Mouse (Mus musculus) embryo, embryonic 10.5 days (tissue): ENCODE results near the gene Retreg1.

Experiments
- DNase-seq: peaks from one replicate; pipeline ENCODE4 v3.0.0-alpha.2; 2015; ENCODE audit warnings: low spot score

Gene Retreg1

DNA sequence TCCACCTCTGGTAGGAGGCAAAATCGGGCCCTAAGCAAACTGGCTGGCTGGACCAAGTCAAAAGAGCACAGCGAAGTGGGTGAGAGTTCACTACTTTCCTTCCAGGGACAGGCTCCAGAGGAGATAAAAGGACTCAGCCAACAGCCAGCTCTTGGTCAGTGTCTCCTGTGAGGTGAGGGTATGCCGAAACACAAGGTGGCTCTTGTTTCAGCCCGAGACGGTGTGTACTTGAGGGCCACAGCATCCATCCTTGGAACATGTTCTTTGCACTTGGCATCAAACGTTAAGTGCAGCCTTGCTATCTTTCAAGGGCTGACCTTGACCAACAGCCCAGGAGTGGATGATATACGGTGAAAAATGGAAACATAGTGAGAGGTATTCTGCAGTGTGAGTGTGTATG, 75.7 kb downstream of the Retreg1 start:
- no peak for DNase-seq

DNA sequence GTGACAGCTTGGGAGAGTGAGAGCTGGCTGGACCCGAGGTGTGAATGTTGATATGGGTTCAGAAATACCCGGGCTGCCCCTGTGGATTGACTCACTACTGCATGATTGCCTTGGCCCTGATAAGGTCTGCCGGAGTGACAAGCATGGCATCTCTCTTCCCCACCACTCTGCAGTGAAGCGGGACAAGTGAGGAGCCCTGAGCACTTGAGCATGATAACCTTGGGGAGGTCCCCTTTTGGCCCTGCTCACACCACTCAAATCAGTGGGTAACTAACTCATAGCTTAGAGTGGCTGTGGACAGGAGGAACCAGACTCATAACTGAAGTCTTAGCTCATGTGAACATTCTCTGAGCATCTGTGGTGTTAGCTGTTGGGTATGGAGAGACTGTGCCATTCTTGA, 77.0 kb downstream of the Retreg1 start:
- no peak for DNase-seq

GRCm38 (mm10) chr15:25920886-25921285, 77.9 kb downstream of the Retreg1 start:
- DNase-seq = no peak

GRCm38 (mm10) chr15:25922007-25922406, 79.0 kb downstream of the Retreg1 start:
- DNase-seq = no peak

DNA sequence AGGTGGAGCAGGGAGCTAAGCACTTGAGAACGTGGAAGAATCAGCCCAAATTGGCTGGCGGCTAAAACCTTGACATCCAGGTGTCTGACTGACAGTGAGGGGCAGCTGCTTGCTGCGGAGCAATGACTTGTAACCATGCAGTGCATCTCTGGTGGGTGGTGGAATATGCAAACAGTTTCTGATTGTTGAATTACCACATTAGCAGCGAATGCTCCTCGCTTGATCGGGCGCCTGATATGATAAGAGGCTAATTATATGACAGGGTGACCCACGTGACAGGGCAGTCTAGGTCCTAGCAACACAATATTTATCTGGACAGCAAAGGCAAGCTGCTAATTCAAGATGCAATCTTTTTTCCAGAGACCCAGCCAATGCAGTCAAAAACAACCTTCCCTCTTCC, 80.9 kb downstream of the Retreg1 start:
- DNase-seq = no peak

- DNase-seq = no peak
Observed at GRCm38 (mm10) chr15:25926171-25926570, 83.2 kb downstream of the Retreg1 start.

DNA sequence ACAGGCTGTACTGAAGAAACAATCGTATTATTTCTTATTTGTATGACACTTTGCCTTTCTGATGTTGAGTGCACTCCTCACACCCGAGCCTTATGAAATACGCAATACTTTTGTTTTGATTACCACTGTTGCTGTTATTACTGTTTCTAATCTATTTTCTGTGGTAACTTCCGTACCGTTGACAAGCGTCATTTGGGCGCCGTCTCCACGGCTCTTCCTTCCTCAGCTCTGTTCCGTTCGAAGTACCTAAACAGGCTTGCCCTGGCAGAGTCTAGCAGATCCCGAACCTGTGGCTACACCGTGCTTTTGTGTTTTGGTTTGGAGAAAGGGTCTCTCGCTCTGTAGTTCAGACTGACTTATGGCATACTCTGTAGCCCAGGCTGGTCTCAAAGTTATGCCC, 84.1 kb downstream of the Retreg1 start:
- DNase-seq = no peak

DNA sequence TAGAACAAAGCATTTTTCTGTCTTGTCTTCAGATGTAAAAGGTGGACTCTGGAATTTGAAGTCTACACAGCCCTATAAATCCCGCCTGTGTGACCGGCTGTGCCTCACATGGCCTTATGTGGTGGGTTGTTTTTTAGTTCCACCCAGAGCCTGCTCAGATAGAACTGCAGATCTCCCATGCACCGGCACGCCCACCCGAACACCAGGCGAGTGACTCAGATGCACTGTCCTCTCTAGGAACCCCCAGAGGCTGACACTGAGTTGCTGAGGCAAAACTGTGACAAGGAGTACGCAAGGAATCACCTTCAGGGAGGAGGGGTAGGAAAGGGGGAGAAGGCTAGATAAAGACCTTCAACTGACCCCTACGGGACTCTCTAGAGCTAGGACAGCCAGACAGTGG, 85.0 kb downstream of the Retreg1 start:
- no peak for DNase-seq

DNA sequence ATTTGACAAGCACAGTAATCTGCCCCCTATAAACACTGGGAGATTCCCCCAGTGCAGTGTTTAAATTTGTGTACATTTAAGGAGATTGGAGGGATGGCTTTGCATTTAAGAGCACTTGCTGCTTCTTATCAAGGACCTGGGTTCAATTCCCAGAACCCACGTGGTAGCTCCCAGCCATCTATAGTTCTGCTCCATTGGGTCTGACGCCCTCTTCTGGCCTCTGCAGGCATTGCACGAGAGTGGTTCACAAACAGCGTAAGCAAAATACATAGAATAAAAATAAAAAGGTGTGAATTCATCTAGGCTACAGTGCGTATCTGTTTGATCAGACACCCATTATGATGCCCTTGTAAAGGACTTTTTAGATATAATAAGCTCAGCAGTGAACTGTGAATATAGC, 85.9 kb downstream of the Retreg1 start:
- DNase-seq = no peak

- DNase-seq = peak; percentile 13
Observed at GRCm38 (mm10) chr15:25929518-25929917, 86.5 kb downstream of the Retreg1 start.

DNA sequence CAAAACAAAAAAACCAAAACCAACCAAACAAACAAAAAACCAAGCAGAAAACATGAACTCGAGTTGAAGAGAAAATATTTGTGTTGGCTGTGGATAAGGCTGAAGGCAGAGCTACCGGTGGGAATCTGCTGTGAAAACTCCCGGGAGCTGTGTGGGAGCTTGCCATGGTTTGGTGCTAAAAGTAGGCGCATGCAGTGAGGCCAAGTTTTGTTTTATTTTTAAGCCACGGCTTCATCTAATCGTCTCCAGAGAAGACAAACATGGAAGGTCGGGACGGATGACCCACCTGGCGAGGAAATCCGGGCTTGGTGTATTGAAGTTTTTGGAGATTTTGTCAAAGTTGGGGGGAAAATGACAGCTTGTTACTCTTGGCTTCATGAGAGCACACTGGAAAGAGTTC, 87.0 kb downstream of the Retreg1 start:
- no peak for DNase-seq

GRCm38 (mm10) chr15:25930657-25931056, 87.7 kb downstream of the Retreg1 start:
- DNase-seq = no peak

GRCm38 (mm10) chr15:25932497-25932896, 89.5 kb downstream of the Retreg1 start:
- no peak for DNase-seq

GRCm38 (mm10) chr15:25932937-25933684, 90.1 kb downstream of the Retreg1 start:
- no peak for DNase-seq

GRCm38 (mm10) chr15:25933685-25934108, 90.7 kb downstream of the Retreg1 start:
- no peak for DNase-seq

DNA sequence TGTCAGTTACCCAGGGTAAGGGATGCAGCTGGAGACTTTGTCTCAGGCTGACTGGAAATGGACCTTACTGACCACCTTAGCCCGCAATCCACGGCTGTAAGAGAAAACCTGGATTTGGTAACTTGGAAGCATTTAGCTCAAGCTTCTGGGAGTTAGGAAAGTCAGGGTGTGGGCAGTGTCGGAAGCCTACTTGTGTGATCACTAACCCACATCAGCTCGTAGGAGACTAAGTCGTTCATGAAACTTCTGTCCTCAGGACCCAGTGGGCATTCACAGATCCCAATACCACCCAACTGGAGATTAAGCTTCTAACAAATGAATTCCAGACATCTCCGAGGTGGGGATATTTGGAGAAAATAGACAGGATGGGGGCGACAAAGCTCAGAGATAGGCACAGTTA, 91.4 kb downstream of the Retreg1 start:
- no peak for DNase-seq

DNA sequence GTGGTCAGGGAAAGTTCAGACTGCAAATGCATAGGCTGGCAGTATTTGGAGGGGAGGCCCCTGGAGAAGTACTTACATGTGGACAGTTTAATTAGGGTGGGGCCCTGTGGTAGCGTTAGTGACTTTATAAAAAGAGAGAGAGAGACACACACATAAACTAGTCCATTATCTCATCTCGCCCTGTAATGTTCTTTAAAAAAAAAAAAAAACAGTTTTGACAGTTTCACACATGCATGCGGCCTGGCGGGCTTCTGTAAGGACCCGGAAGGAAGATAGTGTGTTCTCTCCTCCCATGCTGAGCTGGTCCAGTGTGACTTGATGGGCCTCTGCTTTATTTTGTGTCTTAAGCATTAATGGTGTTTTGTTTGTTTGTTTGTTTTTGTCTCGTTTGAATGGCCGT, 95.5 kb downstream of the Retreg1 start:
- DNase-seq = no peak

- DNase-seq = peak; percentile 36
Observed at GRCm38 (mm10) chr15:25940397-25941377, 97.7 kb downstream of the Retreg1 start.

DNA sequence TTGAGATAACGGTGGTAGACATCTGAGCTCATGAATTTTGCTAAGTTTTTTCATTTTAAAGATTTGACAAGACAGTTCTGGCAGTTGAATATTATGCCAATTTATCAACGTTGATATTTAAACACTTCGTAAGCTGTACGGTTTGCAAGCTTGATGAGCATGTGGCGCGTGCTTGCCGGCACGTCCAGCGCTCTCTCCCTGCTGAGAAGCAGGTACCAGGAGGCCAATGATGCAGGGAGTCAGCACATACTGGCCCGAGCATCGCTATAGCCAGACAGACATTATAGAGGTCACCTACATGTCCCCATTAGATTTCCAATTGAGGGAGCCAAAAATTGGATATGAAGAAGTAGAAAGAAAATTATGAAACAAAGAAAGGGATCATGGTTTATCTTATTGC, 98.5 kb downstream of the Retreg1 start:
- DNase-seq = no peak

DNA sequence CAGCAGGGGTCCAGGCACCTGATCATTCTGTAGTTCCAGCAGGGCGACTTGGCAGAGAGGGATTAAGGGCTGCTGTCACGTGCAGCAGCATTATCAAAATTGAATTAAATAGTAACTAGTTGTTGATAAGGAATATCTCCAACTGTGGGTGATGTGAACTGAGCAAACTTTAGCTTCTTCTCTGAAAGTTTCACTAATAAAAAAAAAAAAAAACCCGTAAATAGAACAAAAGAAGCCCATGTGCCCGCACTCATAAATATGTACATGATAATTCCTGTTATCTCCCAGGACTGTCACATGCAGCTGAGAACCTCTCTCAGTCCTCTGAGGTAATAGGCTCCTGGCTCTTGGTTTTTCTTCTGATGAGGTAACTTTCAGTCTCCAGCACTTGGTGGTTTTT, 99.4 kb downstream of the Retreg1 start:
- no peak for DNase-seq

DNA sequence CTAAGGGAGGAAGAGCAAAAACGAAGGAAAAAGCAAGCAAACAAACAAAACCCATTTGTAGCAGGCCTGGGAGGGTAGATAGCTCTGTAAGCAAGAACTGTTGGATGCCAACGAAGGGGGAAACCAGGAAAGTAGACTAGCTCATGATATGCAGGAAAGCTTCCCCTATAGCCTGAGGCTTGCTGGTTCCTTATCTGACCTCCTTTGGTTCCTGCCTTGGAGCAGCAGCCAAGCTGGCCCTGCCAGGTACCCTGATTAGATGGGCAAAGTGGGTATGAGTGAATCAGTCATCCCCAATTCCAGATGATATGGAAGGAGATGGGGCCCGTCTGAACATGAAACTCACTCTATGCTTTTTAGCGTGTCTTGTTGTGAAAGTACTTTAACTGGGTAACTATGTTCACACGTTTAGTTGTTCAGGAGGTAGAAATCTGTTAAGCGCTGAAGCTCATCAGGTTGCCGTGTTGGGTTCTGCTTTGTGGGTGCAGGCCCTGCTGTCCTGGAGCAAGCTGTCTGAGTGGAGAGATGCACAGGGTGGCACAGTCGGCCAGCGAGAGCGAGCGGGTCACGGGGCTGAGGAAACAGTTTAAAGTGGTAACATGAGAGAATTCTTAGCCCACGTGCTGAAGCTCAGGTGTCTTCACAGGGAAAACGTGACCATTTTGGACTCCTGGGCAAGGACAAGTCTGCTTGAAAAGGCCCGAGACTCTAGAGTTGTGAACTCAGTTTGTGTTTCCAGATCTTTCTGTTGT, 100.6 kb downstream of the Retreg1 start:
- DNase-seq = no peak

DNA sequence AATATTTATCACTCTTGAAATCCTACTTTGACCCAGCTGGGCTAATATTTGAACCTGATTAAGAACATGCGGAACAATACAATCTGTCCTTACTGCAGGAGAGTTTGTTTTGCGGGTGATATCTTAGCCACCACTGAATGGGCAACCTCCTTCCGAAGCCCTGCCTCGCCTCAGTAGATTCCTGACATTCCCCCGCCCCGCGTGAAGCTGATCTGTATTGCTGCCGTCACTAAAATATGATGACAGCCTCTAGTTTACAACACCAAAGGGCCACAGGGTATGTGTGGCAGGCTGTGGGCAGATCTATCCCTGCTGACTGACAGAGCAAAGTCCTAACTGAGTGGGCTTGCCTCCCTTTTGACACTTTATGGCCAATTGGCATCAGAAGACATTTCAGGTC, 102.2 kb downstream of the Retreg1 start:
- no peak for DNase-seq
